Mouse (Mus musculus): Measurements from ENCODE around the gene Nsun2. TPM values are rescaled to one million over a fixed set of nuclear protein-coding genes. Genes with fewer than 3 reads are reported as not detected.
A peak's percentile ranks its signal among the peaks of the same experiment; 100 is the strongest.

Nsun2 gene
- total and polyA plus RNA-seq, 2 experiments from 2014 or later, result 37.6 to 62.1 TPM

GRCm38 (mm10) chr13:69489777-69490176 lies 43.8 kb upstream of the Nsun2 start:
- Histone ChIP-seq H3K4me2 (ENCODE audit: low read depth, low read length) (no peak overlapping the region), H3K4me3 (ENCODE audit: low read length) (no peak overlapping the region), H3K9ac (replicated peaks; ENCODE audit: low read length) (no peak overlapping the region), H3K9me3 (ENCODE audit: low read length) (no peaks in the 10 kb centered on the region), H3K27me3 (ENCODE audit: insufficient read depth, low read length) (peaks cover 7% of the 10 kb centered on the region; the same call in 1 of the 2 replicates), H3K36me3 (ENCODE audit: insufficient read depth, low read length) (no peaks in the 10 kb centered on the region), H3K27ac (no peak overlapping the region), H3K4me1 (ENCODE audit: insufficient read depth, low read length) (0 out of 2 replicates have a peak, but pooled peaks cover 4% of the 10 kb centered on the region)
- no peak for TF ChIP-seq CTCF (IDR thresholded peaks at IDR 0.05; ENCODE audit: low read depth)
- WGBS, result 82% methylated on average over 9 of the region's 9 CpGs
- DNase-seq (ENCODE audit: low spot score) (no peak), ATAC-seq (no peak)

GRCm38 (mm10) chr13:69492876-69493463 lies 40.6 kb upstream of the Nsun2 start:
- H3K4me2 ChIP-seq (ENCODE audit: low read depth, low read length), result no peak overlapping the region
- DNase-seq (ENCODE audit: low spot score) (peak; percentile 81), ATAC-seq (peak; percentile 57)
- H3K4me1 ChIP-seq (ENCODE audit: insufficient read depth, low read length), result no peaks in the 10 kb centered on the region
- no peak overlapping the region for H3K27ac ChIP-seq
- WGBS, result 34% methylated on average over 7 of the region's 7 CpGs
- no peak overlapping the region for H3K4me3 ChIP-seq (ENCODE audit: low read length)
- no peaks in the 10 kb centered on the region for H3K27me3 ChIP-seq (ENCODE audit: insufficient read depth, low read length)
- no peak overlapping the region for H3K9ac ChIP-seq (replicated peaks; ENCODE audit: low read length)
- no peaks in the 10 kb centered on the region for H3K9me3 ChIP-seq (ENCODE audit: low read length)
- H3K36me3 ChIP-seq (ENCODE audit: insufficient read depth, low read length), result peaks cover 14% of the 10 kb centered on the region
- TF ChIP-seq CTCF (IDR thresholded peaks at IDR 0.05; ENCODE audit: low read depth), result peak; percentile 81

- H3K4me2 ChIP-seq (ENCODE audit: low read depth, low read length), result no peak overlapping the region
- peaks cover 67% of the 10 kb centered on the region for H3K36me3 ChIP-seq (ENCODE audit: insufficient read depth, low read length)
- ATAC-seq, result no peak
- no peak overlapping the region for H3K27ac ChIP-seq
- WGBS, result 75% methylated on average over 5 of the region's 5 CpGs
- H3K27me3 ChIP-seq (ENCODE audit: insufficient read depth, low read length), result no peaks in the 10 kb centered on the region
- no peaks in the 10 kb centered on the region for H3K9me3 ChIP-seq (ENCODE audit: low read length)
- no peak for TF ChIP-seq CTCF (IDR thresholded peaks at IDR 0.05; ENCODE audit: low read depth)
- no peak overlapping the region for H3K4me3 ChIP-seq (ENCODE audit: low read length)
- no peak for DNase-seq (ENCODE audit: low spot score)
- H3K9ac ChIP-seq (replicated peaks; ENCODE audit: low read length), result no peak overlapping the region
- H3K4me1 ChIP-seq (ENCODE audit: insufficient read depth, low read length), result no peaks in the 10 kb centered on the region
Measured at GRCm38 (mm10) chr13:69498276-69498675, 35.3 kb upstream of the Nsun2 start.

DNA sequence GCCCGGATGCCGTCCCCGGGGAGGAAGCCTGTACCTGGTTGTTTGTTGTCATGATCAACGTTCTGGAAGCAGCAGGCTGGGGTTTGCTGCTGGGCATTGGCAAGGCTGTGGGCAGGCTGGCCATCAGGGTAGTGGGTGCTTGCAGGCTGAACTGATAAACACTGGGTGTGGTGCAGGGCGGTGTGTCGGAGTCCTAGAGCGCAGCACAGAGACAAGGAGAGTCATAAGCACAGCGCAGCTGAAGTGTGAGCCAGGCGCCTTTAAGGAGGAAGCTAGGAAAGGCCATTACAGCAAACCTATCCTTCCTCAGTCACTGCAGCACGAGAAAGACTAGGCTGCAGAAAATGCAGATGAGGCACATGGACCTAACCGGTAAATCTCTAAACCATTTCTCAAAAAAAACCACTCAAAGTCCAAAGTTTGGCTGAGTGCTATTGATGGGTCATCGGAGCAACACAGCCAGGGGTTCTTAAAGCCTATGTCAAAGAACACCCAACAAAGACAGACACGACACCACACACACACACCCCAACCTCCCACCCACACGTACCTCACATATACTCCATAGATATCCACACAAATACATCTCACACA lies 31.3 kb upstream of the Nsun2 start:
- no peak for TF ChIP-seq CTCF (IDR thresholded peaks at IDR 0.05; ENCODE audit: low read depth)
- Histone ChIP-seq H3K9ac (replicated peaks; ENCODE audit: low read length) (no peak overlapping the region), H3K4me2 (ENCODE audit: low read depth, low read length) (no peak overlapping the region), H3K27ac (no peak overlapping the region), H3K4me3 (ENCODE audit: low read length) (no peak overlapping the region), H3K4me1 (ENCODE audit: insufficient read depth, low read length) (no peaks in the 10 kb centered on the region), H3K27me3 (ENCODE audit: insufficient read depth, low read length) (no peaks in the 10 kb centered on the region), H3K36me3 (ENCODE audit: insufficient read depth, low read length) (peaks cover 85% of the 10 kb centered on the region), H3K9me3 (ENCODE audit: low read length) (no peaks in the 10 kb centered on the region)
- ATAC-seq (no peak), DNase-seq (ENCODE audit: low spot score) (no peak)
- WGBS, result 94% methylated on average over 14 of the region's 14 CpGs

- TF ChIP-seq CTCF (IDR thresholded peaks at IDR 0.05; ENCODE audit: low read depth), result no peak
- 90% methylated on average over 5 of the region's 5 CpGs for WGBS
- DNase-seq (ENCODE audit: low spot score) (no peak), ATAC-seq (no peak)
- H3K9ac ChIP-seq (replicated peaks; ENCODE audit: low read length), result no peak overlapping the region
- H3K4me1 ChIP-seq (ENCODE audit: insufficient read depth, low read length), result no peaks in the 10 kb centered on the region
- no peak overlapping the region for H3K4me2 ChIP-seq (ENCODE audit: low read depth, low read length)
- no peak overlapping the region for H3K27ac ChIP-seq
- H3K9me3 ChIP-seq (ENCODE audit: low read length), result no peaks in the 10 kb centered on the region
- H3K36me3 ChIP-seq (ENCODE audit: insufficient read depth, low read length), result peaks cover 86% of the 10 kb centered on the region
- no peaks in the 10 kb centered on the region for H3K27me3 ChIP-seq (ENCODE audit: insufficient read depth, low read length)
- no peak overlapping the region for H3K4me3 ChIP-seq (ENCODE audit: low read length)
Measured at GRCm38 (mm10) chr13:69502863-69503262, 30.7 kb upstream of the Nsun2 start.

DNA sequence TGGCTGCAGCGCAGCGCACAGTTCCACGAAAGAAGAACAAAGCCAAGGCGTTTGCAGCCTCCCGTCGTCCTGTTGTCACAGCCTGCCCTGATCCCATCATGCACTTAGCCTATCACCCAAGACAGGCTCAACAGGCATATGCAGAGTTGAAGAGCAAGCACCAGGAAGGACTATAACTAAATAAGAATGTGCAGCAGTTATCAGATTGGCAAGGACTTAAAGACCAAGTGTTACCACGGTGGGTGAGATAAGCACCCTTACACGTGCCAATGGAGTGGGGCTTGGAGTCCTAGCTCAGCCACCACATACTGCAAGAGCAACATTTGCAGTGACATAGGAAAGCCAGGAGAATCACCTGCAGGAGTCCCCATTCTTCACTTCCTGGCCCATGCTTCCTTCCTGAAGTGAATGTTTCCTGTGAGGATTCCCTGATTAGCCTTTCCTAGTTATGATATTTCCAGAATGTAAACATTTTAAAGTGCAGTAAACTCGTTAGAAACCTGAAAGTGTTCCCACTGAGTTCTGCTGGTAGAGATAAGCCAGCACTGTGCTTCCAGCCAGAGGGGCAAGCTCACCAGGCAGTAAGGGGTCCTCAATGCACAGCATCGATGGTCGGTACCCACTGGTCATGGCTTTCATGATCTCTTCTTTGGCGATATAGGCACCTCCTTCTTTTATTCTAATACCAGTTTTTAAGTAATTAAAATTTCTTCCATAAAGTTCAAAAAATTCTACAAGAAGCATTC lies 27.0 kb upstream of the Nsun2 start:
- Histone ChIP-seq H3K9me3 (ENCODE audit: low read length) (no peaks in the 10 kb centered on the region), H3K4me3 (ENCODE audit: low read length) (no peak overlapping the region), H3K4me2 (ENCODE audit: low read depth, low read length) (no peak overlapping the region), H3K4me1 (ENCODE audit: insufficient read depth, low read length) (no peaks in the 10 kb centered on the region), H3K36me3 (ENCODE audit: insufficient read depth, low read length) (peaks cover 71% of the 10 kb centered on the region), H3K27me3 (ENCODE audit: insufficient read depth, low read length) (no peaks in the 10 kb centered on the region), H3K27ac (no peak overlapping the region), H3K9ac (replicated peaks; ENCODE audit: low read length) (no peak overlapping the region)
- 89% methylated on average over 12 of the region's 12 CpGs for WGBS
- ATAC-seq, result no peak
- TF ChIP-seq CTCF (IDR thresholded peaks at IDR 0.05; ENCODE audit: low read depth), result no peak
- DNase-seq (ENCODE audit: low spot score), result no peak

Data from hindbrain, postnatal 0 days (tissue).